Mouse (Mus musculus): Measurements from ENCODE around the gene Stat6. TPM values are rescaled to one million over a fixed set of nuclear protein-coding genes. Genes with fewer than 3 reads are reported as not detected.

Stat6 gene
- polyA plus RNA-seq, 1 experiment: 32.9 TPM

DNA sequence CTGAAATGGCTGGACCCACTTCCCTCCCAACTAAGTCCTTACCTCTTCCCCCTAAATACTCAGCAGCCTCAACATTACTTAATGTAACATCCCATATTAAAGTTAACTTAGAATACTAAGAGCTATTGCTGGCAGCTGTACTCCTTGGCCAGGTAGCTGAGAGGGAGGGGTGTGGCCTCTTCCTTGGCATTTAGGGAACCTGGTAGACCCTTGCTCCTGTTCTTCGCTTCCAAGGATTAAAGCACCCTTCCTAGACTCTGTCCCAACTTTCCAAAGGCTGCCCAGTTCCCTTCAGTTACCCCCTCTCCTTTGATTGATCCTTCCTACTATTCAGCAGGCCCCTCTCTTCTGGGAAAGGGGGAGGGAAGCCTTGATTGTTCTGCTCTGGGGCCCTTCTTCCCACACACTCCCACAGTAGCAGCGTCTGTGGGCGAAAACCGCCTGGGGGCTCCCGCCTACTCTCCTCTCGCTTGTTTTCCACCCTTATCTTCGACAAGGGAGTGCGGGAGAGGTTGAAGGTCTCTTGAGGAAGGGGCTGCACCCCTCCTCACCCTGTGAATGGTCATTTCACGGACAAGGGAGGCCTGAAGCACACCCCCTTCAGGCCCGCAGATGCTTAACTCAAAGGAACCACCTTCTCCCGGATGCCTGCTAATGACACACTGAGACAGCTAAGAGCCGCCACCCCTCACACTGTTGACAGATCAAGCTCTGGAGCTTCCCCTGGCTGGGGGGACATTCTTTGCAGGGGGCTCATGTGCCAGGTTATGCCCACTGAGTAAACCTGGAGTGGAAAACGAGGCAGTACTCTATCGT, 22.8 kb downstream of the Stat6 start:
- no peak overlapping the region for H3K27ac ChIP-seq (ENCODE audit: insufficient read depth, low read length)
- no peak for TF ChIP-seq CTCF (IDR thresholded peaks at IDR 0.05; ENCODE audit: low read depth, low read length)
- TF ChIP-seq EP300 (IDR thresholded peaks at IDR 0.05; ENCODE audit: insufficient read depth, low read depth, low read length): no peak
- no peaks in the 10 kb centered on the region for H3K9me3 ChIP-seq (replicated peaks; ENCODE audit: control insufficient read depth, insufficient read depth, low read length, poor library complexity, severe bottlenecking)
- H3K4me1 ChIP-seq (ENCODE audit: control insufficient read depth, insufficient read depth, low read length): no peaks in the 10 kb centered on the region
- peak overlapping the region; percentile 87; the same call in 1 of the 2 replicates for H3K9ac ChIP-seq (ENCODE audit: low read depth, poor library complexity, severe bottlenecking)
- no peaks in the 10 kb centered on the region for H3K27me3 ChIP-seq (ENCODE audit: control insufficient read depth, insufficient read depth, low read length, poor library complexity, severe bottlenecking)
- H3K36me3 ChIP-seq (ENCODE audit: control insufficient read depth, insufficient read depth, low read length, poor library complexity, severe bottlenecking): no peaks in the 10 kb centered on the region
- peak overlapping the region; percentile 72 for H3K4me3 ChIP-seq (ENCODE audit: low read depth, low read length)

DNA sequence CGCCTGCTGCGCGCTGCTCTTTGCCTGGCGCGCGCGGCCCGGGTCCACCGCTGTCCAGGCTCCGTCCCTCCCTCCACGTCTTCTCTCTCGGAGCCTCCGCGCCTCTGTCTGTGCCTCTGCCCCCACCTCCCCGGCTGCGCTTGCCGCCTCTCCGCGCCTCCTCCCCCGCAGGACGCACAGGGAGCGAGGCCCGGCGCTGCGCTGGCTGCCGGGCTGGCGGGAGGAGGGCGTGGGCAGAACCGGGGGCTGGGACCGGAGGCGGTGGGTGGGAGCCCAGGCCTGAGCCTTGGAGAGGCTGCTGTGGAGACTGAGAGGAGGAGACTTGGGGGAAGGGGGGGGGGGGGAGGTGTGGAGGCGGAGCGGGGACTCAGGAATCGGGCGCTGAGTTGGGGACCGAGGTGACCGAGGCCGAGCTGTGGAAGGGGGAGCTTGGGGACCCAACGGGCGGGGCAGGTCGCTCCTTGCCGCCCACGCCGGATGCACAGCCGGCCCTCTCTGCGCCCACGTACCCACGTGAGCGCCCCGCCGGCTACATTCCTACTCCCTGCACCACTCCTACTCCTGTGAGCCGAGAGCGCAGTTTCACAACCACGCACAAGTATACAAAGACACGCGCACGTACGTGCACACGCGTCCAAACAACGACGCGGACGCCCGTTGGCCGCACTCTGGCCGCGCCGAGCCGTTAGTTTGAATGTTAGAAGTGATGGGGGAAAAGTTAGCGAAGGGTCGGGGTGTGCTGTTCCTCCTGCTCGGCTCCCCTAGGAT, 23.9 kb downstream of the Stat6 start, which contains the start of gene Nemp1:
Nemp1 (plus strand) TSS at position 401 of the 768 bp plus-strand sequence.
- H3K27ac ChIP-seq (ENCODE audit: insufficient read depth, low read length): peak within 1 kb of the TSS; percentile 78
- H3K27me3 ChIP-seq (ENCODE audit: control insufficient read depth, insufficient read depth, low read length, poor library complexity, severe bottlenecking): no peaks in the 10 kb centered on the region
- peak within 1 kb of the TSS; percentile 72 for H3K4me3 ChIP-seq (ENCODE audit: low read depth, low read length)
- H3K36me3 ChIP-seq (ENCODE audit: control insufficient read depth, insufficient read depth, low read length, poor library complexity, severe bottlenecking): no peaks in the 10 kb centered on the region
- no peak for TF ChIP-seq POLR2A (IDR thresholded peaks at IDR 0.05; ENCODE audit: insufficient read depth, low read length)
- no peak for TF ChIP-seq EP300 (IDR thresholded peaks at IDR 0.05; ENCODE audit: insufficient read depth, low read depth, low read length)
- TF ChIP-seq CTCF (IDR thresholded peaks at IDR 0.05; ENCODE audit: low read depth, low read length): no peak
- H3K9me3 ChIP-seq (replicated peaks; ENCODE audit: control insufficient read depth, insufficient read depth, low read length, poor library complexity, severe bottlenecking): no peaks in the 10 kb centered on the region
- H3K4me1 ChIP-seq (ENCODE audit: control insufficient read depth, insufficient read depth, low read length): no peaks in the 10 kb centered on the region
- H3K9ac ChIP-seq (ENCODE audit: low read depth, poor library complexity, severe bottlenecking): peak within 1 kb of the TSS; percentile 87

GRCm38 (mm10) chr10:127667269-127668092, 24.7 kb downstream of the Stat6 start:
- no peaks in the 10 kb centered on the region for H3K27me3 ChIP-seq (ENCODE audit: control insufficient read depth, insufficient read depth, low read length, poor library complexity, severe bottlenecking)
- TF ChIP-seq POLR2A (IDR thresholded peaks at IDR 0.05; ENCODE audit: insufficient read depth, low read length): no peak
- no peak for TF ChIP-seq CTCF (IDR thresholded peaks at IDR 0.05; ENCODE audit: low read depth, low read length)
- TF ChIP-seq EP300 (IDR thresholded peaks at IDR 0.05; ENCODE audit: insufficient read depth, low read depth, low read length): no peak
- H3K9me3 ChIP-seq (replicated peaks; ENCODE audit: control insufficient read depth, insufficient read depth, low read length, poor library complexity, severe bottlenecking): no peaks in the 10 kb centered on the region
- H3K9ac ChIP-seq (ENCODE audit: low read depth, poor library complexity, severe bottlenecking): peak overlapping the region; percentile 87
- no peaks in the 10 kb centered on the region for H3K4me1 ChIP-seq (ENCODE audit: control insufficient read depth, insufficient read depth, low read length)
- H3K27ac ChIP-seq (ENCODE audit: insufficient read depth, low read length): peak overlapping the region; percentile 78
- no peaks in the 10 kb centered on the region for H3K36me3 ChIP-seq (ENCODE audit: control insufficient read depth, insufficient read depth, low read length, poor library complexity, severe bottlenecking)
- H3K4me3 ChIP-seq (ENCODE audit: low read depth, low read length): peak overlapping the region; percentile 72

DNA sequence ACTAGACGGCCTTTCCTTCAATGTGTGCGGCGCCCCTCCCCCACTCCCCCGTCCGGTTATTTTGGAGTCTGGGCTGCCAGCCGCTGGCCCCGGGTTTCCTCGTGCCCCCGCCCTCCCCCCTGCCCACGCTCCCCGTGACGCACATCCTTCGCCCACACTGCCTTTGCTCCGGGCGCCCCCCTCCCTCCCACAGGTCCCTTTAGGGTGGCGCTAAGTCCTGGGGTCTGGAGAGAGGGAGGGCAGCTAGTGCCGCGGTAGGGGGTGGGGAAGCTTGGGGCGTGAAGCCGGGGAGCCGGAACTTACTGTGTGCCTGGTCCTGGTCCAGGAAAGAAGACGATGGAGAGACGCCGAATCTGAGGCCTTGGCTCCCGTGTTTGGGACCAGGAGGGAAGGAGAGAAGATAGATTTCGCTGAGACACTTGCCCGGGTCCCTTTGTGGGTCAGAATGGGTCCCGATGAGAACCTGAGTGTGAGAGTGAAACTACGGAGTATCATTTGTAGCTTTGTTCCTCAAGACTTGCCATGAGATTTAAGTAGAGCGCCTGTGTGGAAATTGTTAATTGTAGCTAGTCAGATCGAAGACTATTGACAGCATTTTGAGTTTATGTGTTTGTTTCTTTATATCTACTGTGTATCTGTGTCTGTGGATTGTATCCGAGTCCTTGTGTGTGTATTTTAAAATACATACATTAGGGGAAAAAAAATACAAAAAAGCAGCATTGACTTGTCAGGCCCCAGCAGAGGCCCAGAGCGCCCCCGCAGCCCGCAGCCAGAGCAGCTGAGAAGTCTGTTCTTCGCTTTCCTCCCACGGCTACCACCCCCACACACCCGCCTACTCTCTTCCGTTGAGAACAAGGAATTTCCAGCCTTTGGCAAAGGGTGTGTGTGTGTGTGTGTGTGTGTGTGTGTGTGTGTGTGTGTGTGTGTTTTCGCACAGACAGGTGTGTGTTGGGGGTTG, 25.6 kb downstream of the Stat6 start, which contains the start of gene Nab2:
Nab2 (minus strand) TSS at position 476 of the 958 bp plus-strand sequence.
- Histone ChIP-seq H3K36me3 (ENCODE audit: control insufficient read depth, insufficient read depth, low read length, poor library complexity, severe bottlenecking) (no peaks in the 10 kb centered on the region), H3K4me1 (ENCODE audit: control insufficient read depth, insufficient read depth, low read length) (no peaks in the 10 kb centered on the region), H3K27ac (ENCODE audit: insufficient read depth, low read length) (peak within 1 kb of the TSS; percentile 78), H3K9ac (ENCODE audit: low read depth, poor library complexity, severe bottlenecking) (peak within 1 kb of the TSS; percentile 87), H3K4me3 (ENCODE audit: low read depth, low read length) (peak within 1 kb of the TSS; percentile 72), H3K9me3 (replicated peaks; ENCODE audit: control insufficient read depth, insufficient read depth, low read length, poor library complexity, severe bottlenecking) (no peaks in the 10 kb centered on the region), H3K27me3 (ENCODE audit: control insufficient read depth, insufficient read depth, low read length, poor library complexity, severe bottlenecking) (no peaks in the 10 kb centered on the region)
- TF ChIP-seq EP300 (IDR thresholded peaks at IDR 0.05; ENCODE audit: insufficient read depth, low read depth, low read length): no peak
- TF ChIP-seq CTCF (IDR thresholded peaks at IDR 0.05; ENCODE audit: low read depth, low read length): peak; percentile 5
- no peak for TF ChIP-seq POLR2A (IDR thresholded peaks at IDR 0.05; ENCODE audit: insufficient read depth, low read length)

- no peaks in the 10 kb centered on the region for H3K4me1 ChIP-seq (ENCODE audit: control insufficient read depth, insufficient read depth, low read length)
- TF ChIP-seq EP300 (IDR thresholded peaks at IDR 0.05; ENCODE audit: insufficient read depth, low read depth, low read length) (no peak), CTCF (IDR thresholded peaks at IDR 0.05; ENCODE audit: low read depth, low read length) (no peak), POLR2A (IDR thresholded peaks at IDR 0.05; ENCODE audit: insufficient read depth, low read length) (no peak)
- H3K27me3 ChIP-seq (ENCODE audit: control insufficient read depth, insufficient read depth, low read length, poor library complexity, severe bottlenecking): no peaks in the 10 kb centered on the region
- peak overlapping the region; percentile 21; the same call in 1 of the 2 replicates for H3K9ac ChIP-seq (ENCODE audit: low read depth, poor library complexity, severe bottlenecking)
- no peaks in the 10 kb centered on the region for H3K9me3 ChIP-seq (replicated peaks; ENCODE audit: control insufficient read depth, insufficient read depth, low read length, poor library complexity, severe bottlenecking)
- no peak overlapping the region for H3K4me3 ChIP-seq (ENCODE audit: low read depth, low read length)
- H3K36me3 ChIP-seq (ENCODE audit: control insufficient read depth, insufficient read depth, low read length, poor library complexity, severe bottlenecking): no peaks in the 10 kb centered on the region
- H3K27ac ChIP-seq (ENCODE audit: insufficient read depth, low read length): no peak overlapping the region
These were observed 26.4 kb downstream of the Stat6 start for GRCm38 (mm10) chr10:127669170-127669569.

All from ES-Bruce4 (cell line).